Mouse (Mus musculus): ENCODE measurements at regions not wholly inside any gene's neighbourhood (a gene's known extent, or its start where the extent isn't known, plus 50 kb on each side); places are given as distances from the start of the nearest gene placed in this dataset.

DNA sequence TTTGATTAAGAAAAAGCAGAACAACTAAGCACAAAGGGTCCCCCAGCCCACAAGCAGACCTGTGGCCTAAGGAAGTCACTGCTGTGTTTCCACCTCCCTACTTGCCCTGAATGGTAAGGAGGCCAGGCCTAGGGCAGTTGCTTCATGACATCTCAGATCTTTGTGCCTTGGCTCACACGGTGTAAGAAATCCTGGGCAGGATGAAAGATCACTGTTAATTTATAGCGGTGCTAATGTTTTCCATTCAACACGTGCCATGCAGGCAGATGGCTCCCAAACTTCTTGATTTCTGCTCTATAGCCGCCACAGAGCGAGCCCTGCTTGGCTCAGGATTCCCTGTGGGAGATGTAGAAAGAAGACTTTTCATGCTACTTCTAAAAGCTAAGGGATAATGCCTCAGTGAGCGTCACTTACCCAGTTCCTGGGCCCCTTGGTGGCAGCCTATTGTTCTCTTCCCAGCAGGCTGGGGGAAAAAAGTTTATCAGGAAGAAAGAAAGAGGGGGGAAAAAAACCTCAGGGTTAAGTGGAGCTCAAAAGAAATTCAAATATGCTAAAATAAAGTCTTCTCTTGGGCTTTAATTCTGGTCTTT, 327.4 kb downstream of the Adgrl2 start:
- DNase-seq (ENCODE audit: low spot score) = no peak
- Histone ChIP-seq H3K4me2 (replicated peaks; ENCODE audit: low read depth, low read length, severe bottlenecking) (no peak overlapping the region), H3K4me1 (ENCODE audit: control insufficient read depth, insufficient read depth, low read length) (no peaks in the 10 kb centered on the region), H3K4me3 (replicated peaks; ENCODE audit: low read length) (no peak overlapping the region), H3K9me3 (ENCODE audit: control insufficient read depth, low read length) (peaks cover 6% of the 10 kb centered on the region; the same call in 1 of the 2 replicates), H3K27ac (replicated peaks; ENCODE audit: low read depth, low read length) (no peak overlapping the region), H3K9ac (ENCODE audit: low read depth, low read length, severe bottlenecking) (no peak overlapping the region), H3K27me3 (ENCODE audit: control insufficient read depth, insufficient read depth, low read length) (no peaks in the 10 kb centered on the region), H3K36me3 (ENCODE audit: control insufficient read depth, insufficient read depth, low read length) (no peaks in the 10 kb centered on the region)
- 33% methylated on average over 6 of the region's 6 CpGs for WGBS
- no peak for TF ChIP-seq POLR2A (IDR thresholded peaks at IDR 0.05; ENCODE audit: borderline replicate concordance, extremely low read depth, insufficient read depth, insufficient read length)
- ATAC-seq (ENCODE audit: low FRiP score, low read depth) = no peak

- Histone ChIP-seq H3K4me2 (replicated peaks; ENCODE audit: low read depth, low read length, severe bottlenecking) (no peak overlapping the region), H3K27ac (replicated peaks; ENCODE audit: low read depth, low read length) (no peak overlapping the region), H3K4me1 (ENCODE audit: control insufficient read depth, insufficient read depth, low read length) (no peaks in the 10 kb centered on the region), H3K9ac (ENCODE audit: low read depth, low read length, severe bottlenecking) (no peak overlapping the region), H3K36me3 (ENCODE audit: control insufficient read depth, insufficient read depth, low read length) (no peaks in the 10 kb centered on the region), H3K9me3 (ENCODE audit: control insufficient read depth, low read length) (no peaks in the 10 kb centered on the region), H3K4me3 (replicated peaks; ENCODE audit: low read length) (no peak overlapping the region), H3K27me3 (ENCODE audit: control insufficient read depth, insufficient read depth, low read length) (no peaks in the 10 kb centered on the region)
- 84% methylated on average over 5 of the region's 5 CpGs for WGBS
- no peak for TF ChIP-seq POLR2A (IDR thresholded peaks at IDR 0.05; ENCODE audit: borderline replicate concordance, extremely low read depth, insufficient read depth, insufficient read length)
- no peak for ATAC-seq (ENCODE audit: low FRiP score, low read depth)
- DNase-seq (ENCODE audit: low spot score) = no peak
Measured at GRCm38 (mm10) chr3:148659024-148659423, 331.3 kb downstream of the Adgrl2 start.

GRCm38 (mm10) chr3:148658368-148658767, 332.0 kb downstream of the Adgrl2 start:
- Histone ChIP-seq H3K4me1 (ENCODE audit: control insufficient read depth, insufficient read depth, low read length) (no peaks in the 10 kb centered on the region), H3K27me3 (ENCODE audit: control insufficient read depth, insufficient read depth, low read length) (no peaks in the 10 kb centered on the region), H3K9ac (ENCODE audit: low read depth, low read length, severe bottlenecking) (no peak overlapping the region), H3K27ac (replicated peaks; ENCODE audit: low read depth, low read length) (no peak overlapping the region), H3K36me3 (ENCODE audit: control insufficient read depth, insufficient read depth, low read length) (no peaks in the 10 kb centered on the region), H3K4me2 (replicated peaks; ENCODE audit: low read depth, low read length, severe bottlenecking) (no peak overlapping the region), H3K9me3 (ENCODE audit: control insufficient read depth, low read length) (no peaks in the 10 kb centered on the region), H3K4me3 (replicated peaks; ENCODE audit: low read length) (no peak overlapping the region)
- ATAC-seq (ENCODE audit: low FRiP score, low read depth) (no peak), DNase-seq (ENCODE audit: low spot score) (peak; percentile 7)
- TF ChIP-seq POLR2A (IDR thresholded peaks at IDR 0.05; ENCODE audit: borderline replicate concordance, extremely low read depth, insufficient read depth, insufficient read length) = no peak
- 51% methylated on average over 8 of the region's 8 CpGs for WGBS

DNA sequence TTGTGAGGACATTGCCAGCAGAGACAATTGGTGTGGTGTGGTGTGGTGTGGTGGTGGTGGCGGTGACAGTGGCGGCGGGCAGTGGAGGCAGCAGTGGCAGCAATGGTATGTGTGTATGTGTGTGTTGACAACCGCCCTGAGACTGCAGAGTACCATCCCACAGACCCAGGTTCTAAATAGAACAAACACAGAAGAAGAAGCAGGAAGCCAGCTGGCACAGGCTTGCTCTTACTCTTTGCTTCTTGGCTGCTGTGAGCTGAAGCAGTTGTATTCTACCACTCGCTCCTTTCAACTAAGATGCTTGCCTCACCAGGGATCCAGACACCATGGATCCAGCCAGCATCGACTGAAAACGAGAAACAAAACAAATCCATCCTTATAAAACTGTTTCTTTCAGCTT, 334.2 kb downstream of the Adgrl2 start:
- H3K27me3 ChIP-seq (ENCODE audit: control insufficient read depth, insufficient read depth, low read length) = no peaks in the 10 kb centered on the region
- no peak overlapping the region for H3K9ac ChIP-seq (ENCODE audit: low read depth, low read length, severe bottlenecking)
- TF ChIP-seq POLR2A (IDR thresholded peaks at IDR 0.05; ENCODE audit: borderline replicate concordance, extremely low read depth, insufficient read depth, insufficient read length) = no peak
- H3K9me3 ChIP-seq (ENCODE audit: control insufficient read depth, low read length) = no peaks in the 10 kb centered on the region
- DNase-seq (ENCODE audit: low spot score) (no peak), ATAC-seq (ENCODE audit: low FRiP score, low read depth) (no peak)
- no peak overlapping the region for H3K4me3 ChIP-seq (replicated peaks; ENCODE audit: low read length)
- no peaks in the 10 kb centered on the region for H3K36me3 ChIP-seq (ENCODE audit: control insufficient read depth, insufficient read depth, low read length)
- WGBS = 82% methylated on average over 7 of the region's 7 CpGs
- no peak overlapping the region for H3K4me2 ChIP-seq (replicated peaks; ENCODE audit: low read depth, low read length, severe bottlenecking)
- no peaks in the 10 kb centered on the region for H3K4me1 ChIP-seq (ENCODE audit: control insufficient read depth, insufficient read depth, low read length)
- no peak overlapping the region for H3K27ac ChIP-seq (replicated peaks; ENCODE audit: low read depth, low read length)

- DNase-seq (ENCODE audit: low spot score) (no peak), ATAC-seq (ENCODE audit: low FRiP score, low read depth) (no peak)
- H3K27ac ChIP-seq (replicated peaks; ENCODE audit: low read depth, low read length) = no peak overlapping the region
- TF ChIP-seq POLR2A (IDR thresholded peaks at IDR 0.05; ENCODE audit: borderline replicate concordance, extremely low read depth, insufficient read depth, insufficient read length) = no peak
- no peak overlapping the region for H3K9ac ChIP-seq (ENCODE audit: low read depth, low read length, severe bottlenecking)
- H3K36me3 ChIP-seq (ENCODE audit: control insufficient read depth, insufficient read depth, low read length) = no peaks in the 10 kb centered on the region
- H3K4me1 ChIP-seq (ENCODE audit: control insufficient read depth, insufficient read depth, low read length) = no peaks in the 10 kb centered on the region
- 86% methylated on average over 8 of the region's 8 CpGs for WGBS
- H3K27me3 ChIP-seq (ENCODE audit: control insufficient read depth, insufficient read depth, low read length) = no peaks in the 10 kb centered on the region
- no peak overlapping the region for H3K4me2 ChIP-seq (replicated peaks; ENCODE audit: low read depth, low read length, severe bottlenecking)
- H3K4me3 ChIP-seq (replicated peaks; ENCODE audit: low read length) = no peak overlapping the region
- H3K9me3 ChIP-seq (ENCODE audit: control insufficient read depth, low read length) = no peaks in the 10 kb centered on the region
Measured at GRCm38 (mm10) chr3:148650241-148650640, 340.1 kb downstream of the Adgrl2 start.

DNA sequence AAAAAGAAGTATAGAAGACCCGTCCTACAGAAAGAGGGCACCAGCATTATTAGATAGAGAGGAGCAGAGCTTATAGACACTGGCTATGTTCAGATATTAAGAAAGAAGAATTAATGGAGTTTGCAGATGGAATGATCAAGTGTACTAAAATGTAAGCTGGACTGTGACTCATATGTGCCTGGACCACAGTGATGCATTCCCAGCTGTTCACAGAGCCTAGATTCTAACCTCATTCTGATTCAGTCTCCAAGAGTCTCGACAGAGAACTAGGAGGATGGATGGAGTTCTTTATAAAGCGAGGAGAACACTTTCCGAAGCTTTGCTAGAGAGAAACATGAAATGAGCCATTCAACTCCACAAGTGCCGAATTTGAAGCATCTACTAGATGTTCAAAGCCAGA, 345.4 kb downstream of the Adgrl2 start:
- Histone ChIP-seq H3K27ac (replicated peaks; ENCODE audit: low read depth, low read length) (no peak overlapping the region), H3K9me3 (ENCODE audit: control insufficient read depth, low read length) (no peaks in the 10 kb centered on the region), H3K4me1 (ENCODE audit: control insufficient read depth, insufficient read depth, low read length) (peaks cover 15% of the 10 kb centered on the region), H3K4me3 (replicated peaks; ENCODE audit: low read length) (no peak overlapping the region), H3K4me2 (replicated peaks; ENCODE audit: low read depth, low read length, severe bottlenecking) (no peak overlapping the region), H3K9ac (ENCODE audit: low read depth, low read length, severe bottlenecking) (no peak overlapping the region), H3K27me3 (ENCODE audit: control insufficient read depth, insufficient read depth, low read length) (no peaks in the 10 kb centered on the region), H3K36me3 (ENCODE audit: control insufficient read depth, insufficient read depth, low read length) (no peaks in the 10 kb centered on the region)
- no peak for DNase-seq (ENCODE audit: low spot score)
- WGBS = 92% methylated on average over 5 of the region's 5 CpGs
- no peak for ATAC-seq (ENCODE audit: low FRiP score, low read depth)
- no peak for TF ChIP-seq POLR2A (IDR thresholded peaks at IDR 0.05; ENCODE audit: borderline replicate concordance, extremely low read depth, insufficient read depth, insufficient read length)
